Mouse (Mus musculus) C2C12 (cell line): Measurements from ENCODE around the gene Atp8a2. TPM values are rescaled to one million over a fixed set of nuclear protein-coding genes. Genes with fewer than 3 reads are reported as not detected.

Experiments used
- H3K27me3 ChIP-seq: one replicate; pipeline ENCODE4 v1.6.1; 2011; ENCODE audit not compliant: control insufficient read depth, insufficient read depth, insufficient read length
- H3K36me3 ChIP-seq: one replicate; pipeline ENCODE4 v1.6.1; 2011; ENCODE audit not compliant: control insufficient read depth, insufficient read depth
- H3K4me3 ChIP-seq: one replicate; pipeline ENCODE4 v1.5.1; 2011; ENCODE audit warnings: mild to moderate bottlenecking, control low read depth; ENCODE audit not compliant: poor library complexity, insufficient read depth, severe bottlenecking
- H3K79me2 ChIP-seq: one replicate; pipeline ENCODE4 v1.6.1; 2011; ENCODE audit not compliant: control insufficient read depth, insufficient read depth
- H3K79me3 ChIP-seq: one replicate; pipeline ENCODE4 v1.6.1; 2011; ENCODE audit warnings: low read depth, control low read depth
- H3ac ChIP-seq: one replicate; pipeline ENCODE3; 2011; ENCODE audit warnings: low read depth; ENCODE audit not compliant: control insufficient read depth, insufficient read length
- CEBPB ChIP-seq: IDR thresholded peaks from one replicate; pipeline ENCODE4 v1.6.1; 2011; ENCODE audit warnings: low read depth, mild to moderate bottlenecking, control low read depth, moderate library complexity
- CTCF ChIP-seq: IDR thresholded peaks from one replicate; pipeline ENCODE4 v1.5.1; 2011; ENCODE audit not compliant: control insufficient read depth, insufficient read depth, insufficient read length
- FOSL1 ChIP-seq: IDR thresholded peaks from one replicate; pipeline ENCODE4 v1.8.0; 2011; ENCODE audit warnings: mild to moderate bottlenecking, low read length; ENCODE audit not compliant: poor library complexity, insufficient read depth, severe bottlenecking
- MAX ChIP-seq: IDR thresholded peaks from one replicate; pipeline ENCODE4 v1.6.1; 2011; ENCODE audit warnings: mild to moderate bottlenecking, control low read depth
- MYOD1 ChIP-seq: IDR thresholded peaks from one replicate; pipeline ENCODE4 v1.6.1; 2011; ENCODE audit warnings: low read depth; ENCODE audit not compliant: control insufficient read depth, insufficient read length
- MYOG ChIP-seq: IDR thresholded peaks from one replicate; pipeline ENCODE4 v1.6.1; 2011; ENCODE audit not compliant: control insufficient read depth, insufficient read length; ENCODE audit errors: extremely low read depth
- USF1 ChIP-seq: IDR thresholded peaks from one replicate; pipeline ENCODE4 v1.6.1; 2011; ENCODE audit warnings: low read depth, mild to moderate bottlenecking, control low read depth, moderate library complexity
- polyA plus RNA-seq: library from polyadenylated mRNA; unstranded; fragments of >200 nt; fragmentation: generic; extraction: Trizol; gene quantifications from one replicate; pipeline ENCODE4 v1.2.1, GENCODE M21; 2012; ENCODE audit warnings: missing spikeins

The Atp8a2 gene
- polyA plus RNA-seq, 1 experiment = under 0.01 TPM

DNA sequence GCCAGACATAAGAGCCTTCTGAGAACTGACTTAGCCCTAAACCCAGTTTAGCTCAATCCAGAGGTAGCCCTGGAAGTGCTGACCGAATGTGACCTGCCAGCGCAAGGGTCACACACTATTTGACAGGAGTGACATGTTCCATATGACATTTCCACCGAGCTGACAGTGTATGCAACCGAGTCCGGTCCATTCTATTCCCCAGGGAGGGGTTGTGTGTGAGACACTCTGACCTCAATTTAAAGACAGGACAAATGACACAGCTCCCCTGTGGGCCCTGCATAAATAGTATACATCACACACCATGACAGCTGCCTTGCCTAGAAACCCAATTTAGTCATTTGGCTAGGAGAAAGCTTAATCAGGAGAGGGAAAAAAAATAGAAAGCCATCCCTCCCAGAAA, 555.1 kb downstream of the Atp8a2 start:
- Histone ChIP-seq H3K27me3 (no peaks in the 10 kb centered on the region), H3K4me3 (no peak overlapping the region), H3K36me3 (no peaks in the 10 kb centered on the region), H3K79me2 (no peaks in the 10 kb centered on the region), H3K79me3 (no peaks in the 10 kb centered on the region), H3ac (no peak overlapping the region)
- no peak for TF ChIP-seq MYOG
- no peak for TF ChIP-seq CEBPB
- TF ChIP-seq MYOD1 = no peak
- no peak for TF ChIP-seq FOSL1
- no peak for TF ChIP-seq CTCF
- no peak for TF ChIP-seq MAX
- no peak for TF ChIP-seq USF1

DNA sequence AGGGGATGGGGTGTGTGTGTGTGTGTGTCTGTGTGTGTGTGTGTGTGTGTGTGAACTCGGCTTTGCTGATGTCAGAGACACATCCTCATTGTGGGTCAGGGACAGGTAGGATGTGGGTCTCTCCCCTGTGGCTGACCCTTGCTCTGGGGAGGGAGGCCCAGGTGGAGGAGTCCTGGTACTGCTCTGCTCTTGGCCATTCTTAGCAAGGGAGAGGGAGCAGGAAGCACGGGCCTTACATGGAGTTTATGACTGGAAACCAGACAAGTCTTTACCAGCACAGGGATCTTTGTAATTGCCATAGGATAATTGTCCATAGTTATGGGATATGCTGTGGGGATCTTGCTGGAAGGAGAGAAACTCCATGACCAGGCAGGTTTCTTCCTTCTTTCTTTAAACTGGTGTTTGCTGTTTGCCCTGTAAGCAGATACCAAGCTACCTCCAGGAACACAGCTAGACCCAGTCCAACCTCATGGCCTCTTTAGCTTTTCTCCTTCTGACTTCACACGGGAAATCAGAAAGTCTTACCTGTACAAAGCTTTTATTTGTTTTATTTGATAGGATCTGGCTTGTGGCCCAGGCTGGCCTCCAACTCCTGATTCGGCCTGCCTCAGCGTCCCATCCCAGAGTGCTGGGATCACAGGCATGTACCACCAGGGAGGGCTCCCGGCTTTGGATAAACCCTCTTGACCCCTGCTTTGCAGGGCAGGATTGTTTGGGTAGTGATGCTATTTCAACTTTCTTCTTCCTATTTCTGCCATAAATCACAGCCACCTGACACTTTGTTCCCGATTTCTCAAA, 557.9 kb downstream of the Atp8a2 start:
- Histone ChIP-seq H3K27me3 (no peaks in the 10 kb centered on the region), H3K4me3 (no peak overlapping the region), H3K79me3 (no peaks in the 10 kb centered on the region), H3ac (no peak overlapping the region), H3K36me3 (no peaks in the 10 kb centered on the region), H3K79me2 (no peaks in the 10 kb centered on the region)
- TF ChIP-seq CTCF (no peak), MYOD1 (no peak), CEBPB (no peak), FOSL1 (no peak), MAX (no peak), MYOG (no peak), USF1 (no peak)

DNA sequence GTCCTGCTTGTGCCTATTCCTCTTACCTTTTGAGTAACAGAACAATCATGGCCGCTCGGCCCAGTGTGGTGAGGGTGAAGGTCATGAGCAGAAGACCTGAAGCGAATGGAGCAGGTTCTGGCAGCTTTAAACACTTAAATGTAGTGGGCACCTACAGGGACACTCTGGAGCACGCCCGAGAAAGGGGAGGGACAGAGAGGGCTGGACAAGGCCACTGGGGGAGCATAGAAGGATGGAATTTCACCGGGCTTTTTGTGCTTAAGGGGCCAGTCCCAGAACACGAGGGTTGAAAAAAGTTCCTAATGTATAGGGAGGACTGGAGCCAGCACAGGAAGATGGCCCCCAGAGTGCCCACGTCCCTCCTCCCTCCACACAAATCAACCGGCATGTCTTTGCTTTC, 563.0 kb downstream of the Atp8a2 start:
- TF ChIP-seq USF1 = no peak
- TF ChIP-seq MYOG = no peak
- TF ChIP-seq FOSL1 = no peak
- no peak for TF ChIP-seq CTCF
- no peak for TF ChIP-seq MYOD1
- no peak for TF ChIP-seq MAX
- no peak for TF ChIP-seq CEBPB
- H3ac ChIP-seq = no peak overlapping the region
- H3K4me3 ChIP-seq = no peak overlapping the region
- no peaks in the 10 kb centered on the region for H3K27me3 ChIP-seq
- no peaks in the 10 kb centered on the region for H3K36me3 ChIP-seq
- no peaks in the 10 kb centered on the region for H3K79me2 ChIP-seq
- H3K79me3 ChIP-seq = no peaks in the 10 kb centered on the region

DNA sequence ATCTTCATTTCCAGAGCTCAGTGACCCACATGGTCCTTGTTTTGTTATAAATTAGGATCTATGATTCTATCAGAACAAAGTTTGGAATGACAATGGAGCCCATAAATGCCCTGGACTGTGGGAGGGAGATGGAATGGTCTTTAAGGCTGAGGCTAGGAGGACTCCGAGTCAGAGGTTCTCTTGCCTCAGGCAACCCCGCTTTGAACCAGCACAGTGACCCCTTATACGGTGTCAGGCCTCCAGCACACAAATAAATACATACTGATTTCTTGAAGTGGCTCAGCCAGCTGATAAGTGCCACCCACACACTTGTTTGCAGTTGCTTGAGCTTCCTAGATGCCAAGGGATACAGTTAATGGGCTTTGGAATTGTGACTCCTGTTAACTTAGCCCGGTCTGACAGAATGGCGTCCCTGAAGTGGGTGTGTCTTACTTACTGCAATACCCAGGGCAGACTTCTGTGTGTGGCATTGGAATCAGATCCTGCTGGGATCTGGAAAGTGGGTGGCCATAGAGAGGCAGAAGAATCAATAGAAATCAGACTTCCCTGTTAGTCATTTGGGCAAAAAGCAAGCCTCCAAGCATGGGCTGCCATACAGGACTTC, 563.6 kb downstream of the Atp8a2 start:
- Histone ChIP-seq H3ac (no peak overlapping the region), H3K79me3 (no peaks in the 10 kb centered on the region), H3K36me3 (no peaks in the 10 kb centered on the region), H3K27me3 (no peaks in the 10 kb centered on the region), H3K4me3 (no peak overlapping the region), H3K79me2 (no peaks in the 10 kb centered on the region)
- TF ChIP-seq MYOG = no peak
- TF ChIP-seq USF1 = no peak
- TF ChIP-seq CEBPB = no peak
- no peak for TF ChIP-seq CTCF

DNA sequence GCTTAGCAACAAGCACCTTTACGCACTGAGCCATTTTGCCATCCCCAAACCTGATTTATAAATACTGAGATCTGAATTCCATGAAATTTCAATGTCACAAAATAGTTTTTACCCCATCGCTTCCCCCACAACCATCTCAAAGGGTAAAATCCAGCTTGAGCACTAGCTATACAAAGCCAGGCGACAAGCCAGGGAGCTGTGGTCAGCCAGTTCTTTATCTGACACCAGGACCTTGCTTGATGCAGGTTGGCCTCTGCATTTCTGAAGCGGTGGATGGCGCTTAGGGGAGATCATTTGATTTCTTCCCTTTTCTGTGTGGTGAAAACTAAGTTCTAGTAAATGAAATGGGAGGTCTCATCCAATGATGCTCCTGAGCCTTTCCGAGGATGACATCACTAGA, 564.9 kb downstream of the Atp8a2 start:
- Histone ChIP-seq H3ac (no peak overlapping the region), H3K79me3 (no peaks in the 10 kb centered on the region), H3K27me3 (peaks cover 11% of the 10 kb centered on the region), H3K36me3 (no peaks in the 10 kb centered on the region), H3K4me3 (no peak overlapping the region), H3K79me2 (no peaks in the 10 kb centered on the region)
- TF ChIP-seq CEBPB = no peak

DNA sequence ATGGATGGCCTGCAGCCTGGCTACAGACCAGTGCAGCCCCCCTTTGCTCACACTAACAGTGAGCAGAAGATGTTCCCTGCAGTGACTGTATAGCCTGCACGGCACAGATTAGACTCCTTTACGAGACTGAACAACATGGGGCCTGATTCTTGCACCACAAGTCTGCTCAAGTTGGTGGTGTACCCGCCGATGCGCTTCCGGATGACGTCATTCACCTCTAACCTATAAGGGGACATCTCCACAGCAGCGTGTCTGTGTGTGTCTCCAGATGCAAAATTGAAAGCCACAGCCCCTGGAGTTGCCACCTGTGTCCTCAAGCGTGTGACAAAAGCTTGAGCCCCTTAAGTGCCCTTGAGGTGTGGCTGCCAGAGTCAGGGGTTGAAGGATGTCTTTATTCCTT, 566.9 kb downstream of the Atp8a2 start:
- no peaks in the 10 kb centered on the region for H3K79me3 ChIP-seq
- H3ac ChIP-seq = no peak overlapping the region
- TF ChIP-seq MYOD1 (no peak), MYOG (no peak), CTCF (no peak), USF1 (no peak), FOSL1 (no peak), MAX (no peak), CEBPB (no peak)
- no peaks in the 10 kb centered on the region for H3K79me2 ChIP-seq
- no peak overlapping the region for H3K4me3 ChIP-seq
- peaks cover 31% of the 10 kb centered on the region for H3K27me3 ChIP-seq
- H3K36me3 ChIP-seq = no peaks in the 10 kb centered on the region
